Mouse (Mus musculus) heart, adult 9 months (tissue): ENCODE results near the gene Syce1.

Source experiments
- DNase-seq, 2 experiments: peaks; one replicate each; pipeline ENCODE4 v3.0.0; 2022; ENCODE audit warnings: low spot score in 2 of 2

The Syce1 gene

DNA sequence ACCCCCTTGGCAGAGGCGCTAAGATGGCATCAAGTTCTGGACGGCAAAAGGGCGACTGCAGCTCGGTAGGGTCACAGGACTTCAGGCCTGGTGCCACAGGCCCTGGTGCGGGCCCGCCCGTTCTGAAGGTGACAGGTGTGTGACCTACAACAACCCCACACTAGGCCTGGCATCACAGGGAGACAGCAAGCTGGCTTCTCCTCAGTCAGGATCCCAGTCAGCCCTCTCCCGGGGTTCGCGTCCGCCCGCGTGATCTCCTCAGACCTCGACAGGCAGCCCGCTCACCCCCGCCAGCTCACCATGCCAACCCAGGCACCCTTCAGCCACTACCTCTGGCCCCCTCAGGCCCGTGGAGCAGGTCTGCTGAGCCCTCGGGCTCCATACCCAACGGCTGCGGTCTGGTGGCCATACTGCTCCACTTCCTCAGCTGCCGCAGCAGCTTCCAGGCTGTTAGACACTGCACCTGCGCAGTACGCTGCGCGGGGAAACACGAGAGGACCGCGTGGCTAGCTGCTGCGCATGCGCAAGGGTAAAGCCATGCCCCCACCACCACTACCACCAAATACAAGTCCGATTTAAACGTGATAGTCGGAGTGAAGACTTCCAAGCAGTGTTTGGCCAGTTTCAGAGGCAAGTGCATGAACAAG is at the start of gene Syce1:
TSS of gene Syce1 (minus strand) at position 447 of the 647 bp plus-strand sequence.
- no peak for DNase-seq

DNA sequence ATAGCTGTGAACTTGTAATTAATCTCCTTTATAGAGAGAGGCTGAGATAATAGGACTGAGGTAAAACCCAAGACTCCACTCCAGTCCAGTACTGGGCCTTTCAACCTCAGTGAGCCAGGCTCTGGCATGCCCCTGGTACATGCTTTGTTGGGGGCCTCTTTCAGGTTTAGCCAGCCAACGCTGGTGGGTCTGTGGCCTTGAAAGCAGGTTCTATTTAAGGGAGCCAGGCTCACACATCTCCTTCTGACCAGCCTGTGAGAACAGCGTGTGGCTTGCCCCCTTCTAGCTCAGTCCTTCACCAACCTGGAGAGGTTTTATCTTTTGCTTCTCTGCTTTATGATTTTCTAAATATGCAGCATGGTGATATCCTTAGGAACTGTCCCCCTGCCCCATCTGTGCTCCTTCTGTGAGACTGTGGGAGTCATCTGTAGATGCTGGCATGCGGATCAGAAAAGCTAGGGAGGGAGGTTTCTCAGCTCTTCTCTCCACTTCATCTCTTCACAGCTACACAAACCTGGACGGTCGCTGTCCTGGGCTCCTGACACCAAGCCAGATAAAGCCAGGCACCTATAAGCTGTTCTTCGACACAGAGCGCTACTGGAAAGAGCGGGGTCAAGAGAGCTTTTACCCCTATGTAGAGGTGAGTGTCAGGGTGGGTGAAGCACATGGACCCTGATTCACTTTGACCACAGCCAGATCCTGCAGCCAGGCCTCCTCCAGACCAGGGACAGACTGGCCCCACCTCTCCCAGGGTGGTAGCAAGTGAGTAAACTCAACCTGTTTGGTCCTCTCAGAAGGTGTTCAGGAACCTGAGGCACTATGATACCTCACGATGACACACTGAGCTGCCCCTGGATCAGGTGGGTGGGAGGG is 48.8 kb upstream of the Syce1 start:
- DNase-seq = no peak

DNA sequence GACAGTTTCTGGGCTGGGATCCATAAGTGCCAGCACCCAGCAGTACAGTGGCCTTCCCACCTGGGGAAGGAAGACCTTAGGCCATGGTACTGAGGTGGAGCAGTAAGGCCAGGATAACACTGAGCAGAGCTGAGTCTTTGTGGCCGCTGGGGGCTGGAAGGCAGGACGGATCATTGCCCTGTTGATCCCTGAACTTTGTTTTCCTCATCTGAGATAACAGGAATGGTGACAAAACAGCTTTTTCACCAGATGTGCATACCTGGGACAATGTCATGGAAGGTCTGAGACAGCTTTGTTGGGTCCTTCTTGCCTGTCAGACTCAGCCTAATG is 48.1 kb upstream of the Syce1 start:
- DNase-seq = no peak

DNA sequence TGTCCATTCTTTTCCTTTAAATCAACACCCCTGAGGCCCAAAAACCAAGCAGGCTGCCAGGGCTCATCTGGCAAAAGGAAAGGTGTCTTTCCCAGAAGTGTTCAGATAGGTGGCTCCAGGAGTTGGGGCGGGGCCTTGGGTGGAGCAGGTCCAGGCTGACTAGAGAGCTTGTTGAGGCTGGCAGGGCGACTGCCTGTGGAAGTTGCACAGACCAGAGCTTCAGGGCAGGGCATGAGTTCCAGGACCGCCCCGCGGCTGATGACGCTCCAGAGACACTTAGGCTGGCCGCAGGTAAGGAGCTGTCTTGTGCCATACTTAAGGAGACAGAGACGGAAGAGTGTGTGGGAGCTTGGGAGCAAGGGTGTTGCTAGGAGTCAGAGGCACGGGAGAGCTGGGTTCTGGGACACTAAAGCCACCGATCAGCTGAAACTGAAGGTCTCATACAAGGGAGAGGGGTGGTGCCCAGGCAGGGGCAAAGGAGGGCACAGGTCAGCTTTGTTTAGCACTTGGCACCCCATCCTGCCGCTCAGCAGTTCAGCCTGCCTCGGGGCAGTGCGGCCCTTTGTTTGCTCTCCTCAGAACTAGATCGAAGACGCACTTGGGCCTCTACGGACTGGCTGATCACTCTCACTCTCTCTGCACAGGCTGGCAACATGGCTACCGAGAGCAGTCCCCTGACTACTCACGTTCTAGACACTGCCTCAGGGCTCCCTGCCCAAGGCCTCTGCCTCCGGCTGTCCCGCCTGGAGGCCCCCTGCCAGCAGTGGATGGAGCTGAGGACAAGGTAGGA is 47.5 kb upstream of the Syce1 start, which contains the start of gene Urah:
TSS of gene Urah (plus strand) at position 51 of the 790 bp plus-strand sequence.
- DNase-seq = no peak

DNA sequence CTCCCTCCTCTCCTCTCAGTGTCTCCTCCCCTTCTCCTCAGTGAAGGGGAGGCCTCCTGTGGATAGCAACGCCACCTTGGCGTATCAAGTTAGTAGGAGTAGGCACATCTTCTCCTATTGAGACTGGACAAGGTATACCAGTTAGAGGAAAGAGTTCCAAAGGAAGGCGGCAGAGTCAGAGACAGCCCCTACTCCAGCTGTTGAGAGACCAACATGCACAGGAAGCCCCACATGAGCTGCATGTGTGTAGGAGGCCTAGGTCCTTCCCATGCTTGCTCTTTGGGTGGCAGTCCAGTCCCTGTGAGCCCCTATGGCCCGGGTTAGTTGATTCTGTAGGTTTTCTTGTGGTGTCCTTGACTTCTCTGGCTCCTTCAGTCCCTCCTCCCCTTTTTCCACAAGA is 45.7 kb upstream of the Syce1 start:
- no peak for DNase-seq

DNA sequence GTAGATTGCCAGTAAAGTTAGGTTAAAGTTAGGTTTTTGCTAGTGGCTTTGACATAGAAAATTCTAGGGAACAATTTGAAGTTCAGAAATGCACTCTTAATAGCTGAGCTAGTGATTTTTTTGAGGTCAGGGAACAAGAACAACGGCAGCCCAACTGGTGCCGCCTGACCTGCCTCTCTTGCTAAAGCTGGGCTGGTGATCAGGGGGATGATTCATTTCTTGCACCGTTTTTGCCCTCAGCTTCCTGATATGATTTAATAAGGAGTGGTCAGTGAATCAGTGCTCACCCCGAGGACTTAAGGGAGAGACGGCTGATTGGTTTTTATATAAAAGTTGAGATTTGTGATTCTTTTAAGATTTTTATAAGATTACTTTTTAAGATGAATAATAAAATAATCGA is 43.8 kb upstream of the Syce1 start:
- no peak for DNase-seq

DNA sequence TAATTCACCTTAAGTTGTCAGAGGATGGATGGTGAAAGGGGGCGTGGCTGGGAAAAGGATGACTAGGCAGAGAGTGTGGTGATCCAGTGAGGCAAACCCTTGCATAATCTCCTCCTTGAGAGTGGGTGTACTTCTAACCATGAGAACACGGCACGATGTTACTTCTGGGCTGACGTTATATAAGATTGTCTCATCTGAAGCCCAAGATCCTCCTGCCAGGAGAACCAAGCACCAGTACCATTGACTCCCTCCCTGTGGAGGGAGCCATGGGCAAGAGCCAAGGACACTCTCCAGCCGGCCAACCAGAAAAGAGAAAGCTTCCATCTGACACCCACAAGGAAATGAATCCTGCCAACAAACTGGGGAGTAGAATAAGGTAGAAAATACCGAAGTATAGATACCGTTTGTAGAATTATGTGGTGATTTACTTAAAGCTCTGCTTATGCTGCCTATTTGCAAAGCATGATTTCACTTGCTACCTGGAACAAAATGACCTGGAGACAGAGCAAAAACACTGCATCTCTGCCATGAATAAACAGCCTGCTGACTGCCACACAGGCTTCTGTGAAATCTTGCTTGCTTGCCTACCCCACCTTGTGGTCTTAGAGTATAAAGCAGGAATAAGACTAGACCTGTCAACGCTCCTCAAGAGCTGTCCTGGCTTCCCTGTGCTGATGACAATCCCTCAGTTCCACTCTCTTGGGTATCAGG is 40.7 kb upstream of the Syce1 start:
- peak in 1 of 2 experiments; percentile 18 for DNase-seq

DNA sequence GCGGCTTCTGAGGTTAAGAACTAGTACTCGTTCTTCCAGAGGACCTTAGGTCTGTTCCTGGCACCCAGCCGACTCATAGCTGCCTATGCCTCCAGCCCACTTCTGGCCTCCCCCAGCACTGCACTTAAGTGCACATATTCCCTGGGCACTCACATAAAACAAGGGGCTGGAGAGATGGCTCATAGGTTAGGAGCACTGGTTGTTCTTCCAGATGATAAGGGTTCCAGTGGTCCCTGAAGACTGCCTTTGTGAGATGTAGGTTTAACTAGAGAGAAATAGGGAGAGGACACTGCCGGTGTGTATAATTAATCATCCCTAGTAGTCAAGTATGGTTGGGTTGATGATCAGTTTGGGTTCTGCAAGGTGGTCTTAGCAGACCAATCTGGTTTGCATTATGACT is 35.1 kb upstream of the Syce1 start:
- no peak for DNase-seq

DNA sequence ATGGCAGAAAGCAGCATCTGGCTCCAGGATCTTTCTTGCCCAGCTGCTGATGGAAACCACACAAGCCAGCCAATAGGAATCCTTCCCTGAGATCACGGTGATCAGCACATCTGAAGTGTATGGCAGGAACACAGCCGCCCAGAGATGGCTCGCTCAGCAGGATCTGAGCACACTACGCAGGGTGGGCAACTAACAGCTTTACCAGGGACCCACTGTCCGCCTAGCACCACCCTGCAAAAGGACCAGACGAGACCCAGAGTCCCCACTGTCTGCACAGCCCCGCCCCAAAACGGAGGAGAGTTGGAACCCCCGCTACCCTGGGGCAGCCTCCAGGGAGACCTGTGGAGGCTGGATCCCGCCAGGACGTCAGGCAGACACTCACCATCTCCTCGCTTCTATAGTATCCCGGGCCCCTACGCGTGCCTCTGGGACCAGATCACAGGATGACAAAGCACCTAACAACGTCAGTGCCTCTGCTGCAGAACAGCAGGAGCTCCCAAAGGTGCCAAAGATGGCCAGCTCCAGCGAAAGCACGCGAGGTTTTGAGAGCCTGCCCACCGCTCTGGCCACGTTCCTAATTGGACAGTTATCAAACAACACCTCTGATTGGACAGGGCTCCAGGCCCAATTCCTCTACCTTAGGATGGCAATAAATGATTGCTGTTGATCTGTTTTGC is 34.1 kb upstream of the Syce1 start, which contains the start of gene Zfp941:
TSS of gene Zfp941 (minus strand) at position 526 of the 677 bp plus-strand sequence.
- DNase-seq = no peak

DNA sequence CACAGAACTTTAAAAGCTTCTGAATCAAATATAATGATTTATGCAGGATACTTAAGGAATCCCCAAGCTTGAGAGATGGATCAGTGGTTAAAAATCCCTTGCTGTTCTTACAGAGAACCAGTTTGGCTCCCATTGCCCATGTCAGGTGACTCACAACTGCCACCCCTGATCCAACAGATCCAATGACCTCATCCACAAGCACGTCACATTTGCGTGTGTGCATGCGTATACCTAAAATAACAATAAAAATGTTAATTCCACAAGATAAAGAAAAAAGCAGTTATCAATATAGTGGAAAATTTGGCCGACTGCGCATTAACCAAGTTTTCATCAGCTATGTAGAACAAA is 33.6 kb upstream of the Syce1 start:
- DNase-seq = no peak

DNA sequence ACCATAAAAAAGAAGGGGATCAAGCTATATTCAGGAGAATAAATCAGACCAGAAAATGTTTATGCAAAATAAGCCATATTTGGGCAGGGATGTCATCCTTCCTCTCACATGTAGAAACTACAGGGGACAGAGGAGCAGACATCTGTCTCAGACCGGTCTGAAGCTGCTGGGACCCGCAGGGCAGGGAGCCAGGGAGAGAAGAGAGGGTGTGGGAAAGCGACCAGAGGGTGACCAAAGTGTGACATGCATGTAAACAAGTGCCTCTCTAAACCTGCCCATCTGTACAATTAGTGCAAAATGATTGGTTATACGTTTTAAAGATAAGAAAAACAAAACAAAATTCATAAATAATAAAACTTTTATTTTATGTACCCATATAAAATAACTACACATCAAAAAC is 32.5 kb upstream of the Syce1 start:
- no peak for DNase-seq

DNA sequence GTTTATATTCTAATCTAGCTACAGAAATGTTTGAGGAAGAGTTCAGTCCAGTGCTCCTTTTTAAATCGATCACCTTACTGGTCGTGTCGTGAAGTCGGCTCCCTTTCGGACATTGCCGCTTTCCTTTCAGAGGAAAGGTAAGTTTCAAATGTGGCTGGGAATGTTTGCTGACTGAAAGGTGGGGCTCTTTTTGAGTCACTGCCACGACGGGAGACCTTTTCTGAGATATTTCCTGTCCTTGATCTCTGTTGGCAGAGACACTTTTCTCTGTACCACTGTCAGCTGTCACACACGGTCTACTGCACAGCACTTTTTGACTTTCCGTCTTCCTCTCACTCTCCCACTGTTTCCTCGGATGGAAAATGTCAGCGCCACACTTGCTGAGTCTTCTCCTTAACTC is 25.2 kb upstream of the Syce1 start:
- no peak for DNase-seq

DNA sequence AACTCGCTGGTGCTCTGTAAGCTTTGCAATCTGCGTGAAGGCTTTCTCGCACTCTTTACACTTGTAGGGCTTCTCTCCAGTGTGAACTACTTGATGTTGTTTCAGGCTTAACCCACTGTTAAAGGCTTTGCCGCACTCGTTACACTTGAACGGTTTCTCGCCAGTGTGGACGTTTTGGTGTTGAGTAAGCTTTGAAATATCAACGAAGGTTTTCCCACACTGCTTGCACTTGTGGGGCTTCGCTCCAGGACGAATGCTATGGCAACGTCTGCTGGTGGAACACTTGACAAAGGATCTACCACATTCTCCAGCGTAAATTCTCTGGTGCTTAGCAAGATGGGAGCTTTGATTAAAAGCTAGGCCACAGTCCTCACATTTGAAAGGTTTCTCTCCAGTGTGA is 24.1 kb upstream of the Syce1 start:
- no peak for DNase-seq

DNA sequence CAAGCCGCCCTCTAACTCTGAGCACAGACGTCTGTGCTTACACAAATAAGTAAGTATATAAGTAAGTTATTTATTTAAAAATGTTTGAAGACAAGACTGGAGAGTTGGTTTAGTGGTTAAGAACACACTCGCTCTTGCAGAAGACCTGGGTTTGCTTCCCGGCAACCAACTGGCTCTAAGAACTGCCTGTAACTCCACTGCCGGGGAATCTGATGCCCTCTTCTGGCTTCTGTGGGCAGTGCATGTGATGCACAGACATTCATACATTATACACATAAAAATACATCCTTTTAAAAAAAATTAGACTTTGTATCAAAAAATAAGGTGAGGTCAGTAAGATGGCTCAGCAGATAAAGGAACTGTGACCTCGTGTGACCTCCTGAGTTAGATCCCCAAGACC is 22.8 kb upstream of the Syce1 start:
- DNase-seq = no peak

DNA sequence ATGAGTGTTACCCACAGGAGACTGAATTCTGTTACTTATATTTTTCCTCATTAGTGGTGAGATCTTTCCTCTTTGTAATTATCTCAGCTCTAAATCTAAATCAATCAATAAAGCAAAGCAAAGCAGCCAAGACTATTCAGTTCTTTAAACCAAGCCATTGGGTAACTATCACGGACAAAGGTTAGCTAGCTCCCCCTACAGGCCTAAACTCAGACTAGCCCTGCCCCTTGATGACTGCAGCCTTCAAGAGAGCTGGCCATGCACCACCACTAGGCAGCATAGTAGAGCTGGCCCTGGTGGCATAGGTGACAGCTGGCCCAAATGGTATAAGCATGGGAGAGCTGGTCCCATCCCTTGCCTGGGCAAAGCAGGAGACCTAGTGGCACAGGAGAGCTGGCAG is 18.1 kb upstream of the Syce1 start:
- DNase-seq = no peak

DNA sequence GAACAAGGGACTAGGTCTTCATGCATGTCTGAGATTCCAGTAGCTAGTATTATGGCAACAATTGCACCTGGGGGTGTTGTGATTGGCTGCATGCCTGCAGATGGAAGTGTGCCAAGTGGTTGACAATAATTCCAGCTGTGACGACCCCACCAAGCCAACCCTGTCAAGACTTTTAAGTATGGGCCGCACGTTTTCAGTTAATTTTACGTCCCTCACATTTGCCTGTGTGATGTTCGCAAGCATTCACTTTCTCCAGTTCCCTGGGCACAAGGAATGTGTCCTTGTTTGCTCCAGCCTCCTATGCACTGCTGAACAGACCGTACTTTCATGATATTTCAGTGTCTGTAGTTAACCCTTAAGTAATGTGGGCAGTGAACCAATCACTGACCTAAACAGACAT is 15.0 kb upstream of the Syce1 start:
- no peak for DNase-seq

DNA sequence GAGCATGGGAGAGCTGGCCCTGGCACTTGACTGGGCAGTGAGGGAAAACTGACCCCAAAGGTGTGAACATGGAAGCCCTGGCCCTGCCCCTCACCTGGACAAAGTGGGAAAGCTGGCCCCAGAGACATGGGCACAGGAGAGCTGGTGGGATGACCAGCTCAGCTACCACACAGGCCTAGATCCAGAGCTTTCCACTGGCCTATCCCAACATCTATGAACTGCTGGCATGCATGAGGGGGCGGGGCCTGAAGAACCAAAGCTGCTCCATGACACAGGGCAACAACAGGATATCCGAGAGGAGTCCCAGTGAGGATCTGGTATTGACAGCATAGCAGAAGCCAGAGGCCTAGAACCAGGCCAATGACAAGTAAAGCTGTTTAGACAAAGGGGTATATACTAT is 10.6 kb upstream of the Syce1 start:
- no peak for DNase-seq

DNA sequence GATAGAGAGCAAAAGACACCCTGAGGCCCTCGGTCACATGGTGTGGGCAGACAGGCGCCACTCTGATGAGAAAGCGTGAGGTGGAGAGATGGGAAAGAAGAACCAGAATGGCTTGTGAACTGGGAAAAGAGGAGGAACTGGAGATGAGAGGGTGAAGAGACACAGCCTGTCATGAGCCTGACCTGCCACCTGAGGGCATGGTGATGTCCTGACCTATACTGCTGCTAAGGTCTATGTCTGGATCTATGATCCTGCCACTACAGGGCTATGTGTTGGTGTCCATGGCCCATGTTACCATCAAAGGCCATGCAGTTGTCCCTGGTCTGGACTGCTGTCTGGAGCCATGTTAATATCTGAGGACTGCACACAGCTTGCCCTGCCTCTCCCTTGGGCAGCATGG is 10.0 kb upstream of the Syce1 start:
- no peak for DNase-seq

DNA sequence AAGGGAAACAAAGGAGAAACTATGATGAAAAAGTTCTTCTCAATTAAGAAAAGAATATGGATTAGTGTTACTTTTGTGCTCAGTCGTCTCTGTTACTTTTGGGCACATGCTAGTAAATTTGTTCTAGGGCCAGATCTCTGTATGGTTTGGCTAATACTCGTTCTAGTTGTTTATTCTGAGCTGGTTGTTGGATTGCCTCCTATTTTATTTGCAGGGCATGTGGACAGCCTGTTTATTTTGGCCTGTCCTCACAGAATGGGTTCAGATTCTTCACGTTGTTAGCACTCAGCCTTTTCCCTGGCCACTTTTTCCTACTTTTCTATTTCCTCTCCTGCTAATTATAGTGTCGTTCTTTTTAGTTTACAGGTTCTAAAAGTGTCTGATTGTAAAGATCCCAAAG is 5.9 kb upstream of the Syce1 start:
- no peak for DNase-seq

DNA sequence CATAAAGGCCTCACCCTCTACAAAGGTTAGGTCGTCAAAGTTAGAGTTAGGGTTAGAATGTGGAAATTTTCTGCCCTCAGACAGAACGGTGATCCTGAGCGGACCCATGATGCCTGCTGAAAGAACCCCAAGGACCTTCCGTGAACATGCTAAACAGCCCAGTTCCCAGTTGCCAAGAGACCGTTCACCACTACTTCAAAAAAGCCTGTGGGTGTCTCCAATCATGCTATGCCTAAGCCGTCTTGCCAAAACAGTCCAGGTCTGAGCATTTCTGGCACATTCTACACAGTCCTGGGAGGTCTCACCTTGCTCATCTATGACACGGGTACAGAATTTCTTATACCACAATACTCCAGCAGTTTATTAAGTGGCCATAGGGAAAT is 392 bp upstream of the Syce1 start:
- DNase-seq = no peak

DNA sequence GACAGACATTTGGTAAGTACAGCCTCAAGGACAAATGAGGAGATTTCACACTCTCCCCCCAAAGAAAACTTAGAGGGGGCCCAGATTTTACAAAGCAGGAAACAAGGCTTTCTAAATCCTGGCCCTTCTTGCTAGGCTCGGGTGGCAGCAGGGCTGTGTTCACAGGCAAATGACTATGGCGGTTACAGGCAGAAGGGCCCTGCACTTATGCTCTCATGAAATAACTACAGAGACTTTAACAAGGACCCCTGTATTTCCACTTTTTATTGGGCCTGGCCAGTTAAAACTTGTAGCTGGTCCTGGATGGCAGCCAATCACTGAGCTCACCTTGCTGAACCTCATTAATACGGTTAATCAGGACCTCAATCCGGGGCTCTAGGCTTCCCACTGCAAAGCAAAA is 7.1 kb downstream of the Syce1 start:
- no peak for DNase-seq
